Mouse (Mus musculus): ENCODE results near the gene Adam19. TPM values are rescaled to one million over a fixed set of nuclear protein-coding genes. Genes with fewer than 3 reads are reported as not detected.

The Adam19 gene
- total RNA-seq, 2 experiments from 2014 or later = 21.9 to 27.9 TPM

- no peak for ATAC-seq (ENCODE audit: poor library complexity, severe bottlenecking)
These were observed 16.8 kb downstream of the Adam19 start for GRCm38 (mm10) chr11:46072466-46073060.

GRCm38 (mm10) chr11:46073061-46073849 is 17.5 kb downstream of the Adam19 start:
- no peak for ATAC-seq (ENCODE audit: poor library complexity, severe bottlenecking)

GRCm38 (mm10) chr11:46073850-46074688 is 18.3 kb downstream of the Adam19 start:
- no peak for ATAC-seq (ENCODE audit: poor library complexity, severe bottlenecking)

GRCm38 (mm10) chr11:46075507-46075906 is 19.7 kb downstream of the Adam19 start:
- peak; percentile 59 for ATAC-seq (ENCODE audit: poor library complexity, severe bottlenecking)

DNA sequence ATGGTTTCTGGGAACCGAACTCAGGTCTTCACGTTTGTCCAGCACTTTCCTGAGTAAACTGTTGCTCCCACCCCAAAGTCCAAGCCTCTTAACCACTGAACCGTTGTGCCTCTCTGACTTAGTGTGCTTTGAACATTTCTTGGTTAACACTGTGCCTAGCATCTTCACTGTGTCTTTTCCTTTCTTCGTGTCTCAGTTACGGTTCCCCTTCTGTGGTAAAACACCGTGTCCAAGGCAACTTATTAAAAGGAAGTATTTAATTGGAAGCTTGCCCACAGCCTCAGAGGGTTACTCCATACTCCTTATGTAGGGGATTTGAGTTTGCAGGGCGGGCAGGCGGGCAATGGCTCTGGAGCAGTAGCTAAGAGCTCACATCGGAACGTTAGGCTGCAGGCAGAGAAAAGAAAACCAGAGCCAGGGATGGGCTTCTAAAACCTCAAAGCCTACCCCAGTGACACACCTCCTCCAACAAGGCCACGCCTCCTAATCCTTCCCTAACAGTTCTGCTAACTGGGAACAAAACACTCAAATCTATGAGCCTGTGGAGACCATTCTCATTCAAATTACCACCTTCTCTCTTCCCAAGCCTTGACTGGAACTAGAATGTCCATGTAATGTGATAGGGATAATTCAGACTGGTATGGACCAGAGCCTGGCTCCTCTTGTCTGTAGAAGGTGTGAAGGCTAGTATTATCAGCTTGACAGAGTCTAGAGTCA is 20.8 kb downstream of the Adam19 start:
- peak; percentile 89 for ATAC-seq (ENCODE audit: poor library complexity, severe bottlenecking)

DNA sequence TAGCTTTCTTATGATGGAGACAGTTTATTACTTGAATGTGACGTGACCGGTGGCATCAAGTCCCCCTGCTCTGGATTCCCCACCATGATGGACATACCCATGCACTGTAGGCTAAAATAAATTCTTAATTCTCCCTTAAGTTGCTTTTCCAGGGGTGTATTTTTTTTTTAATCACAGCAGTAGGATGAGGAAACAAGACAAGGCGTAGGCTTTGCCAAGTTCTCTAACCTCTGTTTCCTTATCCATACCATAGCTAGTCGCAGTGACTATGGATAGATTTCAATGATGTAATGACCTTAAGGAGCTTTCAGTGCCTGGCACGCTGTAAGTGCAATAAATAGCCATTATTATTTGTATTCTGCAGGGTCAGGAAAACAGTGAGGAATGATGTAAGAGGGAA is 21.5 kb downstream of the Adam19 start:
- ATAC-seq (ENCODE audit: poor library complexity, severe bottlenecking) = no peak

- ATAC-seq (ENCODE audit: poor library complexity, severe bottlenecking) = no peak
These were observed 22.1 kb downstream of the Adam19 start for GRCm38 (mm10) chr11:46077732-46078375.

DNA sequence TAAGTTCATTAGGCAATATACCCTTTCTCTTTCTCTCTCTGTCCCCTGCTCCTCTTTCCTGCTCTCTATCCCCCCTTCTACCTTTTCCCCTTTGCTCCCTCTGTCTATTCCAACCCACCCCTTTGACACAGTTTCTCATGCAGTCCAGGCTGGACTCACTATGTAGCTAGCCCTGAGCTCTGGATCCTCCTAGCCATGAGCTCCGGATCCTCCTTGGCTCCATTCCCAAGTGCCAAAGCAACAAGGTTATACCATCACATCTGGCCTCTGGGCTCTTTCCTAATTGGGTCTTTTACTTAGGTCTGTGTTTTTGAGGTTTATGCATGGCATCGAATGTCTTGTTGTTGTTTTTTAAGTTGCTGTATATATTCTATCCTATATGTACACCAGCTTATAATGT is 25.3 kb downstream of the Adam19 start:
- no peak for ATAC-seq (ENCODE audit: poor library complexity, severe bottlenecking)

DNA sequence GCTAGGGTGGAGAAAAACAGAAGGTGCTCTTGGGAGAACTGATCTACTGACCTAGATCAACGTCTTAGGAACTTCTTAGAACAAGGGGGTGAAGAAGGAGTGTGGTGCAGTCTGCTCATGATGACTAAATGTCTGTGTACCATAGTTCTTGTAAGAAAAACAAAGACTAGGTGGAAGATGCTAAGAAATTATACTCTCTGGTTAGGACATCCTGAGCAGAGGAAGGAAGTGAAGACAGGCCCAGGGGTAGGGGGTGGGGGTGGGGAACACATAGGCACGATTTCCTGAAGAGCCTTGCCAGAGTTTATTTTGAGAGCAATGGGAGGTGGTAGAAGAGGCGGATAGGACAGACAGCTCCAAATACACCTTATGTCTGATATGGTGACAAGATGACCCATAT is 27.6 kb downstream of the Adam19 start:
- peak; percentile 78 for ATAC-seq (ENCODE audit: poor library complexity, severe bottlenecking)

DNA sequence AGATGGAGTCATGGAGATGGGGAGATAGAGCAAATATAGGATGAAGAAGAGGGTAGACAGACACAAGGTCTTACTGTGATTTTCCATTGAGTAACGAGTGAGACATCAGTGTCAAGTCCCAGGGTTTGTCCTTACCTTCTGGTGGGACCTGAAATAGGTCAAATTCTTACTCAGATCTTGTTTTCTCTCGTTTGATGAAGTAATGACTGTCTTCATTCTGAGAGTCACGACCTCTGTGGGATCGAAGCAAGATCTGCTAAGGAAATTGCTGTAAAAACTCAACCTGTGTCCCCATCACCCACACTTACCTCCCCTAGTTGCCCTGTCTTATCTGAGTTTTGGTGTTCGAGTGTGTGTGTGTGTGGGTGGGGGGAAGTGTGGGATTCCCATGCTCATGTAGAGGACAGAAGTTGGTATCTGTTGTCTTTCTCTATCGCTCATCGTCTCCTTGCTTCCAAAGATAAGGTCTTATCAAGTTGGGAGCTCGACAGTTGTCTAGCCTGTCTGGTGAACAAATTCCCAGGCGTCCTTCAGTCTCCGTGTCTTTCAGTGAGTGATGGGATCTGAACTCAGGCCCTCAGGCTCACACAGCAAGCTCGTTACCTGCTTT is 28.1 kb downstream of the Adam19 start:
- ATAC-seq (ENCODE audit: poor library complexity, severe bottlenecking) = peak; percentile 58

- ATAC-seq (ENCODE audit: poor library complexity, severe bottlenecking) = no peak
These were observed 28.8 kb downstream of the Adam19 start for GRCm38 (mm10) chr11:46084568-46084967.

GRCm38 (mm10) chr11:46085398-46086163 is 29.8 kb downstream of the Adam19 start:
- ATAC-seq (ENCODE audit: poor library complexity, severe bottlenecking) = no peak

- ATAC-seq (ENCODE audit: poor library complexity, severe bottlenecking) = no peak
These were observed 30.7 kb downstream of the Adam19 start for GRCm38 (mm10) chr11:46086446-46086845.

- ATAC-seq (ENCODE audit: poor library complexity, severe bottlenecking) = no peak
These were observed 33.4 kb downstream of the Adam19 start for GRCm38 (mm10) chr11:46089081-46089713.

GRCm38 (mm10) chr11:46090036-46090725 is 34.4 kb downstream of the Adam19 start:
- no peak for ATAC-seq (ENCODE audit: poor library complexity, severe bottlenecking)

DNA sequence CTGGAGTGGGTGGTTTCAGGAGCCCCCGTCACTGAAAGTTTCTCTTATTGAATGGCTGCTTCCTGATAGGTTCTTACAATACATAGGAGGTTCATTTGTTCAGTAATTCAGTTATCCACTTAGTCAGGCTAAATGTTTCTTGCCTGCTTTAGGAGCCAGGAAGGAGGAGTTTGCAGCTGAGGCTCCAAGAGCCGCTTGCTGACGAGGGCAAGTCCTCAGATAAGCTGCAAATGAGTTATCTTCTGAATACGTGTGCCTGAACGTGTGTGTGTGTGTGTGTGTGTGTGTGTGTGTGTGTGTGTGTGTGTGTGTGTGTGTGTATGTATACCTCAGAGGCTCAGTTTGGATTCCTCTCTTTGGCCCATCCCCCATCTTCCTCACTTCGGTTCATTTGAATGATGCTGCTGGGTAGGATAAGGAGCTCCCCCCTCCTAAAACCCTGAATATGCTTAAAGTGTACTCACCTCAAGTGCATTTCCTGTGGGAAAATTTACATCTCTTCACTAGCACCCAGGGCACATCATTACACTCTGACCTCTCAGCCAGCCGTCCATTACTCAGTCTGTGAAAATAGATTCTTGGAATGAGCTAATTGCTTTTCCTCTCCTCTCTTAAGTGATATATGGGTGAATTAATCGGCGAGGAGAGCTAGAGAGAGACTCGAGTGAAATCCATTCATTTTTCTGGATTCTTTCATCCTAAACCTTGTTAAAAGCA is 35.3 kb downstream of the Adam19 start:
- no peak for ATAC-seq (ENCODE audit: poor library complexity, severe bottlenecking)

- no peak for ATAC-seq (ENCODE audit: poor library complexity, severe bottlenecking)
These were observed 36.3 kb downstream of the Adam19 start for GRCm38 (mm10) chr11:46092121-46092520.

All from megakaryocyte, adult 5-6 weeks (primary cell).